Mouse (Mus musculus): Measurements from ENCODE around the gene Armh2. TPM values are rescaled to one million over a fixed set of nuclear protein-coding genes. Genes with fewer than 3 reads are reported as not detected.
A peak's percentile ranks its signal among the peaks of the same experiment; 100 is the strongest.

Gene Armh2
- polyA plus RNA-seq, 1 experiment, result not detected

- 45% methylated on average over 8 of the region's 8 CpGs for WGBS
- no peaks in the 10 kb centered on the region for H3K4me1 ChIP-seq (ENCODE audit: control insufficient read depth, insufficient read depth, low read length)
- no peak overlapping the region for H3K27ac ChIP-seq (ENCODE audit: control insufficient read depth, insufficient read depth, low read depth, low read length, poor library complexity)
- no peak overlapping the region for H3K4me3 ChIP-seq (replicated peaks; ENCODE audit: control insufficient read depth, low read depth, low read length)
- no peak for TF ChIP-seq CTCF (IDR thresholded peaks at IDR 0.05; ENCODE audit: control insufficient read depth, insufficient read depth, low read length)
- TF ChIP-seq POLR2A (IDR thresholded peaks at IDR 0.05; ENCODE audit: borderline replicate concordance, control insufficient read depth, low read depth, low read length), result no peak
Measured at GRCm38 (mm10) chr13:24778706-24779380, 37.8 kb downstream of the Armh2 start.

GRCm38 (mm10) chr13:24781916-24782315 lies 40.9 kb downstream of the Armh2 start:
- TF ChIP-seq POLR2A (IDR thresholded peaks at IDR 0.05; ENCODE audit: borderline replicate concordance, control insufficient read depth, low read depth, low read length) (no peak), CTCF (IDR thresholded peaks at IDR 0.05; ENCODE audit: control insufficient read depth, insufficient read depth, low read length) (no peak)
- 30% methylated on average over 5 of the region's 5 CpGs for WGBS
- no peak overlapping the region for H3K27ac ChIP-seq (ENCODE audit: control insufficient read depth, insufficient read depth, low read depth, low read length, poor library complexity)
- peaks cover 5% of the 10 kb centered on the region for H3K4me1 ChIP-seq (ENCODE audit: control insufficient read depth, insufficient read depth, low read length)
- no peak overlapping the region for H3K4me3 ChIP-seq (replicated peaks; ENCODE audit: control insufficient read depth, low read depth, low read length)

GRCm38 (mm10) chr13:24786014-24786490 lies 45.0 kb downstream of the Armh2 start:
- WGBS, result 24% methylated on average over 11 of the region's 11 CpGs
- Histone ChIP-seq H3K27ac (ENCODE audit: control insufficient read depth, insufficient read depth, low read depth, low read length, poor library complexity) (peak overlapping the region; percentile 40), H3K4me3 (replicated peaks; ENCODE audit: control insufficient read depth, low read depth, low read length) (no peak overlapping the region), H3K4me1 (ENCODE audit: control insufficient read depth, insufficient read depth, low read length) (peaks cover 5% of the 10 kb centered on the region)
- no peak for TF ChIP-seq CTCF (IDR thresholded peaks at IDR 0.05; ENCODE audit: control insufficient read depth, insufficient read depth, low read length)
- TF ChIP-seq POLR2A (IDR thresholded peaks at IDR 0.05; ENCODE audit: borderline replicate concordance, control insufficient read depth, low read depth, low read length), result no peak

- Histone ChIP-seq H3K4me1 (ENCODE audit: control insufficient read depth, insufficient read depth, low read length) (peaks cover 5% of the 10 kb centered on the region), H3K4me3 (replicated peaks; ENCODE audit: control insufficient read depth, low read depth, low read length) (no peak overlapping the region), H3K27ac (ENCODE audit: control insufficient read depth, insufficient read depth, low read depth, low read length, poor library complexity) (no peak overlapping the region)
- 91% methylated on average over 5 of the region's 5 CpGs for WGBS
- no peak for TF ChIP-seq CTCF (IDR thresholded peaks at IDR 0.05; ENCODE audit: control insufficient read depth, insufficient read depth, low read length)
- no peak for TF ChIP-seq POLR2A (IDR thresholded peaks at IDR 0.05; ENCODE audit: borderline replicate concordance, control insufficient read depth, low read depth, low read length)
Measured at GRCm38 (mm10) chr13:24787477-24787876, 46.4 kb downstream of the Armh2 start.

GRCm38 (mm10) chr13:24791349-24791748 lies 50.3 kb downstream of the Armh2 start:
- WGBS, result 6% methylated on average over 2 of the region's 2 CpGs
- Histone ChIP-seq H3K4me3 (replicated peaks; ENCODE audit: control insufficient read depth, low read depth, low read length) (no peak overlapping the region), H3K27ac (ENCODE audit: control insufficient read depth, insufficient read depth, low read depth, low read length, poor library complexity) (no peak overlapping the region), H3K4me1 (ENCODE audit: control insufficient read depth, insufficient read depth, low read length) (peaks cover under 1% of the 10 kb centered on the region; the same call in 1 of the 2 replicates)
- TF ChIP-seq POLR2A (IDR thresholded peaks at IDR 0.05; ENCODE audit: borderline replicate concordance, control insufficient read depth, low read depth, low read length), result no peak
- no peak for TF ChIP-seq CTCF (IDR thresholded peaks at IDR 0.05; ENCODE audit: control insufficient read depth, insufficient read depth, low read length)

- H3K27ac ChIP-seq (ENCODE audit: control insufficient read depth, insufficient read depth, low read depth, low read length, poor library complexity), result peak overlapping the region; percentile 19; the same call in 1 of the 2 replicates
- 62% methylated on average over 9 of the region's 9 CpGs for WGBS
- TF ChIP-seq POLR2A (IDR thresholded peaks at IDR 0.05; ENCODE audit: borderline replicate concordance, control insufficient read depth, low read depth, low read length), result no peak
- TF ChIP-seq CTCF (IDR thresholded peaks at IDR 0.05; ENCODE audit: control insufficient read depth, insufficient read depth, low read length), result no peak
- H3K4me1 ChIP-seq (ENCODE audit: control insufficient read depth, insufficient read depth, low read length), result no peaks in the 10 kb centered on the region
- H3K4me3 ChIP-seq (replicated peaks; ENCODE audit: control insufficient read depth, low read depth, low read length), result no peak overlapping the region
Measured at GRCm38 (mm10) chr13:24792411-24793045, 51.5 kb downstream of the Armh2 start.

Other genes starting within 250 kb of the Armh2 start
- gene Ripor2, start 159.0 kb upstream of the Armh2 start, polyA plus RNA-seq (2011; ENCODE audit: insufficient read depth, insufficient read length, low replicate concordance, missing spikeins), result 22.5 and 41.4 TPM in 2 replicates
- gene Gmnn, start 20.7 kb downstream of the Armh2 start, polyA plus RNA-seq (2011; ENCODE audit: insufficient read depth, insufficient read length, low replicate concordance, missing spikeins), result 91.4 and 105 TPM in 2 replicates
- gene BC005537, start 60.4 kb downstream of the Armh2 start, polyA plus RNA-seq (2011; ENCODE audit: insufficient read depth, insufficient read length, low replicate concordance, missing spikeins), result 67.8 and 76.9 TPM in 2 replicates
- 19.8 and 37.3 TPM in 2 replicates for gene Acot13, start 90.3 kb downstream of the Armh2 start, polyA plus RNA-seq (2011; ENCODE audit: insufficient read depth, insufficient read length, low replicate concordance, missing spikeins)
- 26.5 and 37.7 TPM in 2 replicates for gene Tdp2, start 90.4 kb downstream of the Armh2 start, polyA plus RNA-seq (2011; ENCODE audit: insufficient read depth, insufficient read length, low replicate concordance, missing spikeins)
- gene D130043K22Rik, start 103.9 kb downstream of the Armh2 start, polyA plus RNA-seq (2011; ENCODE audit: insufficient read depth, insufficient read length, low replicate concordance, missing spikeins), result not detected in 2 replicates
- gene Aldh5a1, start 196.4 kb downstream of the Armh2 start, polyA plus RNA-seq (2011; ENCODE audit: insufficient read depth, insufficient read length, low replicate concordance, missing spikeins), result 0.23 and 1.3 TPM in 2 replicates
- 0.27 TPM in 1 of 2 replicates, not detected in the other for gene Gpld1, start 201.9 kb downstream of the Armh2 start, polyA plus RNA-seq (2011; ENCODE audit: insufficient read depth, insufficient read length, low replicate concordance, missing spikeins)

Measured in bone marrow, adult 2 months (tissue).